ENCODE assay signal across 20 mouse cellular contexts in genomic region chr4:123453729-123454128, GRCm38 (mm10).
DNase-seq lines count a peak whose midpoint lies in the region; ATAC-seq and TF ChIP-seq lines count a peak whose summit lies in the region.
"Had no signal": no experiment of that assay in that cellular context is flagged by ENCODE, and none has a peak within 500 bp of the region (broad histone marks: within the 10 kb centered on the region; RNA-seq: fewer than 3 reads in every experiment).

No protein-coding gene starts in this region.

- DNase-seq in kidney, adult 2 months = peak; percentile 92
- DNase-seq in kidney, adult 9 months = peak; percentile 89
- DNase-seq in kidney, postnatal 14 days = peak; percentile 79
- no peak for DNase-seq in hindbrain, postnatal 0 days (ENCODE audit: low spot score)
- DNase-seq in embryo, embryonic 11 days = no peak
- DNase-seq in spleen, adult 12 weeks (ENCODE audit: low spot score) = no peak
- DNase-seq: adrenal gland, postnatal 25 days; cerebellum, adult 2 months; cerebellum, postnatal 10 days; gastrocnemius, adult 2 months; gastrocnemius, postnatal 25 days; heart, postnatal 4 days had no signal

- H3K9me3 ChIP-seq in kidney, embryonic 15.5 days (replicated peaks) = no peaks in the 10 kb centered on the region
- H3K9me3 ChIP-seq in hindbrain, postnatal 0 days (ENCODE audit: low read length) = no peaks in the 10 kb centered on the region
- H3K9me3 ChIP-seq: embryonic facial prominence, embryonic 15.5 days; forebrain, embryonic 10.5 days; heart, embryonic 13.5 days; hindbrain, embryonic 12.5 days had no signal

- TF ChIP-seq POLR2A in kidney, adult 2 months (IDR thresholded peaks at IDR 0.05; ENCODE audit: low read depth, low read length) = no peak
- no peak for TF ChIP-seq POLR2A in myocyte (IDR thresholded peaks at IDR 0.05; ENCODE audit: insufficient read length, low read depth)

- no peak for ATAC-seq in kidney, embryonic 15.5 days (replicated peaks; ENCODE audit: low FRiP score)
- ATAC-seq in hindbrain, postnatal 0 days = no peak
- ATAC-seq: forebrain, embryonic 14.5 days had no signal

- peaks cover 9% of the 10 kb centered on the region; the same call in 1 of the 2 replicates for H3K4me1 ChIP-seq in kidney, adult 2 months (ENCODE audit: control insufficient read depth, insufficient read depth, low read length)
- H3K4me1 ChIP-seq in kidney, embryonic 15.5 days = no peaks in the 10 kb centered on the region
- no peaks in the 10 kb centered on the region for H3K4me1 ChIP-seq in hindbrain, postnatal 0 days (ENCODE audit: insufficient read depth, low read length)
- H3K4me1 ChIP-seq: embryonic facial prominence, embryonic 15.5 days; forebrain, embryonic 10.5 days; hindbrain, embryonic 12.5 days had no signal

- no peak overlapping the region for H3K9ac ChIP-seq in kidney, embryonic 15.5 days
- no peak overlapping the region for H3K9ac ChIP-seq in hindbrain, postnatal 0 days (replicated peaks; ENCODE audit: low read length)
- H3K9ac ChIP-seq: embryonic facial prominence, embryonic 15.5 days; heart, embryonic 13.5 days; hindbrain, embryonic 12.5 days had no signal

- H3K36me3 ChIP-seq in kidney, adult 2 months (ENCODE audit: control insufficient read depth, insufficient read depth, low read length) = peaks cover 26% of the 10 kb centered on the region
- peaks cover 84% of the 10 kb centered on the region for H3K36me3 ChIP-seq in kidney, embryonic 15.5 days
- peaks cover 70% of the 10 kb centered on the region for H3K36me3 ChIP-seq in myocyte (ENCODE audit: control insufficient read depth, insufficient read depth)
- peaks cover 70% of the 10 kb centered on the region for H3K36me3 ChIP-seq in hindbrain, postnatal 0 days (ENCODE audit: insufficient read depth, low read length)

- H3K4me2 ChIP-seq in kidney, embryonic 15.5 days = no peak overlapping the region
- H3K4me2 ChIP-seq in myocyte (ENCODE audit: low read depth) = no peak overlapping the region
- no peak overlapping the region for H3K4me2 ChIP-seq in hindbrain, postnatal 0 days (ENCODE audit: low read depth, low read length)
- H3K4me2 ChIP-seq: embryonic facial prominence, embryonic 15.5 days; heart, embryonic 13.5 days; hindbrain, embryonic 12.5 days had no signal

- 44% methylated on average over 1 of the region's 1 CpGs for whole genome bisulfite sequencing in kidney, adult 2 months
- 97% methylated on average over 1 of the region's 1 CpGs for WGBS in kidney, embryonic 15.5 days
- WGBS in hindbrain, postnatal 0 days = 93% methylated on average over 1 of the region's 1 CpGs

- TF ChIP-seq CTCF in kidney, adult 2 months (conservative IDR thresholded peaks at IDR 0.05; ENCODE audit: insufficient read depth, insufficient read length, low read depth, low read length) = no peak
- no peak for TF ChIP-seq CTCF in hindbrain, postnatal 0 days (IDR thresholded peaks at IDR 0.05; ENCODE audit: low read depth)

- no peak overlapping the region for H3K4me3 ChIP-seq in kidney, adult 2 months (ENCODE audit: insufficient read depth, low read depth, low read length)
- H3K4me3 ChIP-seq in kidney, embryonic 15.5 days (replicated peaks) = no peak overlapping the region
- no peak overlapping the region for H3K4me3 ChIP-seq in myocyte
- H3K4me3 ChIP-seq in hindbrain, postnatal 0 days (ENCODE audit: low read length) = no peak overlapping the region
- H3K4me3 ChIP-seq: embryonic facial prominence, embryonic 15.5 days; erythroblast, embryonic 14.5 days; forebrain, embryonic 10.5 days; gastrocnemius, adult 2 months; heart, embryonic 13.5 days; hindbrain, embryonic 12.5 days had no signal

- no peaks in the 10 kb centered on the region for H3K27me3 ChIP-seq in kidney, adult 2 months (replicated peaks; ENCODE audit: control insufficient read depth, insufficient read depth, low read length)
- no peaks in the 10 kb centered on the region for H3K27me3 ChIP-seq in kidney, embryonic 15.5 days
- no peaks in the 10 kb centered on the region for H3K27me3 ChIP-seq in myocyte (ENCODE audit: control insufficient read depth, insufficient read depth, insufficient read length)
- H3K27me3 ChIP-seq in hindbrain, postnatal 0 days (ENCODE audit: insufficient read depth, low read length) = no peaks in the 10 kb centered on the region
- H3K27me3 ChIP-seq: embryonic facial prominence, embryonic 15.5 days; heart, embryonic 13.5 days; hindbrain, embryonic 12.5 days had no signal

- no peak overlapping the region for H3ac ChIP-seq in myocyte (ENCODE audit: control insufficient read depth, insufficient read length)

- no peaks in the 10 kb centered on the region for H3K79me2 ChIP-seq in myocyte (ENCODE audit: control insufficient read depth, insufficient read depth)

- H3K27ac ChIP-seq in kidney, adult 2 months (ENCODE audit: insufficient read depth, low read depth, low read length) = no peak overlapping the region
- H3K27ac ChIP-seq in kidney, embryonic 15.5 days = no peak overlapping the region
- no peak overlapping the region for H3K27ac ChIP-seq in hindbrain, postnatal 0 days
- H3K27ac ChIP-seq: embryonic facial prominence, embryonic 15.5 days; forebrain, embryonic 10.5 days; gastrocnemius, adult 2 months; hindbrain, embryonic 12.5 days had no signal

TF ChIP-seq in myocyte, 11 proteins besides CTCF, POLR2A, EP300 and RAD21:
- TF ChIP-seq TCF3 (IDR thresholded peaks at IDR 0.05; ENCODE audit: insufficient read length, low read depth) (no peak), E2F4 (IDR thresholded peaks at IDR 0.05; ENCODE audit: insufficient read depth) (no peak), MAX (IDR thresholded peaks at IDR 0.05; ENCODE audit: low read depth) (no peak), MYOG (IDR thresholded peaks at IDR 0.05; ENCODE audit: control insufficient read depth in 1 of 3, insufficient read depth in 1 of 3, insufficient read length in 2 of 3, low read depth in 2 of 3) (peak in 2 of 3 experiments; percentile 23 to 51), SRF (IDR thresholded peaks at IDR 0.05; ENCODE audit: control insufficient read depth, insufficient read length, low read depth) (no peak), CEBPB (IDR thresholded peaks at IDR 0.05; ENCODE audit: insufficient read depth, poor library complexity, severe bottlenecking) (no peak), MYOD1 (IDR thresholded peaks at IDR 0.05; ENCODE audit: control insufficient read depth in 1 of 3, insufficient read length in 2 of 3, low read depth in 2 of 3) (peak in 1 of 3 experiments; percentile 31), REST (IDR thresholded peaks at IDR 0.05; ENCODE audit: insufficient read depth, insufficient read length) (no peak), POLR2AphosphoS2 (IDR thresholded peaks at IDR 0.05; ENCODE audit: insufficient read length, low read depth) (no peak), TCF12 (IDR thresholded peaks at IDR 0.05; ENCODE audit: insufficient read depth, poor library complexity, severe bottlenecking) (no peak)
TF ChIP-seq in myocyte: peak in this region for 2.

Comparison
In these comparisons a context has a peak if more than half of its experiments do, and no peak if none do; other contexts are left out.
1. DNase-seq: peak in kidney, adult 2 months (single experiment), kidney, adult 9 months (single experiment) and kidney, postnatal 14 days (single experiment); none in hindbrain, postnatal 0 days (single experiment), embryo, embryonic 11 days (single experiment) and spleen, adult 12 weeks (single experiment).